Mouse (Mus musculus) cerebellum, adult 11 months (tissue): ENCODE measurements around the gene Fam183b.
"Not testable (repeated sequence)": the region's sequence is repeated elsewhere in the genome, so short reads cannot be mapped to it uniquely, and the experiment has no call there.

ENCODE experiments used
- DNase-seq: peaks from one replicate; pipeline ENCODE4 v3.0.0; 2022

Gene Fam183b

GRCm38 (mm10) chr11:58801558-58802228, at the start of gene Fam183b:
Gene Fam183b, minus strand, starts transcription at chr11:58801960.
- DNase-seq, result peak; percentile 4

DNA sequence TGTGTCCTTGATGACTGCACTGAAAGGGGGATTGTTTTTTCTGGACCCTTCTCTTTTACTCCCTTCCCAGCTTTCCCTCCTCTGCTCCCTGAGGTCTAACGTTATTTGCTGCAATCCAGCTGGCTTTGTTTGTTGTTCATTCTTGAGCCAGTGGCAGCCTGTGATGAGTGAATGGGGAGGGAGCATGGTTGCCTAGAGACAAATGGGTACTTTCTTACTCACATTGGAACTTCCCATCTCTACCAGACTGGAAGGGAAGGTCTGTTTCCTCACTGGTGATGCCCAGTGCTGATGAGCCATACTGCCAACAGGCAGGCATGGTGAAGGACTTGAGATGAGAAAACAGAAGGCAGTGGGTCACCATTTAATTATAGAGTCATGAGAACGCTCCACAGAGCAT, 48.0 kb upstream of the Fam183b start:
- no peak for DNase-seq

DNA sequence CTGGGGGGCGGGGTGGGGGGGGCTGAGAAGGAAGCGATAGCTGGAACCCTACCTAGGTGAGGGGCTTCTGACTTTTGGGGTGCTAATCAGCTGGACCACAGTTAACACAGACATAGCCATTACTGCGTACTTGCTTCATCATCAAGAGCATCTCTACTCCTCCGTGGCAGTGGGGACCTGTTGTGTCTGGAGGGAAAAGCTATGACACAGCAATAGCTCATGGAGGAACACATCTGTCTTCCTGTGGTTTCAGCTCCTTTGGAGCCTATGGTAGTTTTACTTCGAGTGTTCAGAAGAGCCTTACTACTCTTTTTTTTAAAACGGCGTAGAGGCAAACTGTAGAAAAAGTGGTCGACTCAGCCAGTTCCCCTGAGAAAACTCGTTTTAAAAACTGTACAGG, 45.9 kb upstream of the Fam183b start:
- DNase-seq, result no peak

GRCm38 (mm10) chr11:58846919-58847461, 45.2 kb upstream of the Fam183b start, which contains the start of gene Gm12258:
Gene Gm12258, plus strand, starts transcription at chr11:58847158.
- peak; percentile 84 for DNase-seq

GRCm38 (mm10) chr11:58838951-58839350, 37.2 kb upstream of the Fam183b start, which contains the start of gene Olfr311:
Gene Olfr311, plus strand, starts transcription at chr11:58839251.
- DNase-seq, result not testable (repeated sequence)

- not testable (repeated sequence) for DNase-seq
Measured at GRCm38 (mm10) chr11:58832541-58832940, 30.8 kb upstream of the Fam183b start.

DNA sequence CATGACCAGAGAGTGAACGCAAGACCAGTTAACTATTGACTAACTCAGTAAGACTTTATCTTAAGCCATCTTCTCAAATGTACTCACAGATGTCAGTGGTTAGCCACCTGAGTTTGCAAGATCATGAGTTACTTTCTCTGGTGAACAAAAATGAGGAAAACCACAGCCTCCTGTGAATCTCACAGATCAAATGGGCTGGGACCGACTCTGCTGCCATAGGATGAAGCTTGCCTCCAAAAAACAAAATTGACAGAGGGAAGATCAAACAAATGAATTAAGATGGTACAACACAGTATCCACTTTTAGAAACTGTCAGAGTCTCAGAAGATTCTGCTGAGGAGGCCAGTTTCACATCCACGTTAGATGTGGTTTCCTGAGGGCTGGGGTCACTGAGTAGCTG, 28.0 kb upstream of the Fam183b start:
- DNase-seq, result no peak

DNA sequence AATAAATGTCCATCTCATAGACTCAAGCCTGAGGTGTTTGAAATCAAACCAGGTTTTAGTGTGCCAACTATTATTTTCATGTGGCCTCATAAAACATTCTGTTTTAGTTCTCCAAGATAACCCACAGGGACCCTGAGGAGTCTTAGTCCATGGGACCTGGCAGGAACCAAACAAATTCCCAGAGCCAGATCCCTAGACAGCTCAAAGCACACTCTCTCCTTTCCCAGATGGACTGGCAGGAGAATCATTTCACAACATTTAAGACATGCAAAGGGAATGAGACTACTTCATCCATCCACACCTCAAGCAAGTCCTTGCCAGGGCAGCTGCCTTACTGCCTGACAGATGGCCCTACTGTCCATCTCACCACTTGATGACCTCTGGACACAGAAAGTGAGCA, 27.2 kb upstream of the Fam183b start, which contains the start of gene Olfr312:
TSS of gene Olfr312 (plus strand) at position 301 of the 400 bp plus-strand sequence.
- not testable (repeated sequence) for DNase-seq

DNA sequence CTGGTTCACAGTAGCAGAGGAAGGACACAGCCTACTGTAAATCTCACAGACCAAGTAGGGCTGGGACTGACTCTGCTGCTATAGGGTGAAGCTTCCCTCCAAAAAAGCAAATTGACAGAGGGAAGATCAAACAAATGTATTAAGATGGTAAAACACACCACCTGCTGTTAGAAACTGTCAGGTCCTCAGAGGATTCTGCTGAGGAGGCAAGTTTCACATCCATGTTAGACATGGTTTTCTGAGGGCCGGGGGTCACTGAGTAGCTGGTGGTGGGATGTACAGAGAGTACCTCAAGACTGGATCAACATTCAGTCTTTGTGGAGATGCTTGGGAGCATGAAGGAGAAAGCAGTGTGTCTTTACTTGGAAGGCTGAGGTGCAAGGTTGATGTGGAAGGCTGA, 13.9 kb upstream of the Fam183b start:
- DNase-seq, result no peak

- DNase-seq, result not testable (repeated sequence)
Measured at GRCm38 (mm10) chr11:58814700-58815099, 12.9 kb upstream of the Fam183b start, which contains the start of gene Olfr313. Gene Olfr313, plus strand, starts transcription at chr11:58815000.

GRCm38 (mm10) chr11:58812001-58812400, 10.2 kb upstream of the Fam183b start:
- no peak for DNase-seq

DNA sequence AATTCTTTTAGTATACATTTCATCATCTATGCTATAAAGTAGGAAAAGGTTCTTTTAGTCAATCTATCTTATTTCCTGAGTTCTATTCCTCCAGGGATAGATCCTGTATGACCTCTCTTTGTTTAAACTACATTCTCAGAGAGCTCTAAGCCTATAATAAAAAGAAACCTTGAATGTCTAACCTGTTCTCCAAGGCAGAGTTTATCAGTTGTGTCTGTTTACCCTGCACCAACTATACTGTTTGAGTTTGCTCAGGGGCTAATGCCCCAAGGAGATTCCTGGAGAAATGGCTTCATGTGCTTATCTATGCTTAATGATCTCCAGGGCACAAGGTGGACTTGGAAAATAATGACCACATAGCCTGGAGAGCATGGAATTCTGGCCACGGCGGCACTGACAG, 2.6 kb upstream of the Fam183b start:
- no peak for DNase-seq

DNA sequence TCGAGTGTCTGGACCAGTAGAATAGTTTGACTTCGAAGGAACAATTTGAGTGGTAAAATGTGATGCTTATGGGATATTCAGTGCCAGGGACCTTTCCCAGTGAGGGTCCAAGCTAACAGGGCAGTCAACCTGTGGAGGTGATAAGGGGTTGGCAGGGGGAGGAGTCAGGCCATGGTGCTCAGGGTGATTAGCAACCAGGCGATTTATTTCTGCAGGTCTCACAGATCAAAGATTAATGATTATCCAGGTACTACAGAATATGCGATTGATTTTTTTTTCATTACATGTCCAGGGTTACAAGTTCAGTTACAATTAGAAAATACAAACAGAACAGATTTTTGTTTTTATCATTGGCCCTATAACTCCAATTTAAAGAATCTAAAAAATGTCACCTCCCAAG, 2.1 kb upstream of the Fam183b start:
- no peak for DNase-seq

- DNase-seq, result no peak
Measured at GRCm38 (mm10) chr11:58799747-58800146, 2.0 kb downstream of the Fam183b start.

DNA sequence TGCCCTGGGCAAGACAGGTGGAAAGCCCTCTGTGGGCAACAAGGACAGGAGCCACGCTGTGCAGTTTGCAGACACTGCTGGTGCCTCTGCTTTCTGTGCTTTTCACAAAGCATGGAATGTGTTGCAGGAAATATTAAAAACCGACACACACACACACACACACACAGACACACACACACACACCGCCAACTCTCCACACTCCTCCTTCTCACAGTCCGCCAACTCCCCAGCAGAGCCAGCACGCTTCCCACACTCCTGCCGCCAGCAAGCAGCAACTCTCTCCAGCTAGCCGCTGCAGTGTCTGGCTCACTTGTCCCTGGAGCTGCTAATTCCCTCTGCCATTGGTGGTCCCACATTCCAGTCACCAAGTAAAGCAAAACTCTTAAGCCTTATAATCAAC, 4.9 kb downstream of the Fam183b start:
- no peak for DNase-seq

DNA sequence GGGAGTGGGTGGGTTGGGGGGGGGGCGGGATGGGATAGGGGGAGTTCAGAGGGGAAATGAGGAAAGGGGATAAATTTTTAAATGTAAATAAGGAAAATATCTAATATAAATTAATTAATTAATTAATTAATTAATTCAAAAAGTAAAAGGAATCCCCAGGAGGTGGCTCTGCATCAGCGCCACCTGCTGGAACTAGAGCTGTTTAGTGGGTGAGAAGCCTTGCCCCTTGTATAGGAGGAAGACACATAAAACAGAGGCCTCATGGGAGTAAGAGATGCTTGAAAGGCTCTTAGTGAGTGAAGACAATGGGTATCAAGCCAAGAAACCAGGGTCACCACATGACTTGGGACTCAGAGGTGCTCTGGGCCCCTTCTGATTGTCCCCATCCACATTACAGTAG, 5.9 kb downstream of the Fam183b start:
- DNase-seq, result no peak

- DNase-seq, result no peak
Measured at GRCm38 (mm10) chr11:58790646-58791045, 11.1 kb downstream of the Fam183b start.

DNA sequence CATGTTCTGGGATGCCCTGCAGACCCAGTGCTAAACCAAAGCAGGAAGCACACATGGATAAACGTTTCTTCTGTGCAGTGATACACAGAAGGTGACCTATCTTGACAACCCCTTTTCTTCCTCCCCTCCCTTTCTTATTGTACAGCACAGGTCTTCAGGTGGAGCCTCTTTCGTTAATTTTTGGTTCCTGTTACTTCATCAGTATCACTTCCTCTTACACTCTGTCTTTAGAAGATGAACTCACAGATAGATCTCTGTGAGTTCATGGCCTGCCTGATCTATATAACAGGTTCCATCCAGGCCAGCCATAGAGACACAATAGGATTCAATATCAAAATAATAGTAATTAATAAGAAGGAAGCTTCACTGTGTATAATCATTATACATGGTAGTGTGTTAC, 11.7 kb downstream of the Fam183b start:
- no peak for DNase-seq

- no peak for DNase-seq
Measured at GRCm38 (mm10) chr11:58789532-58789931, 12.2 kb downstream of the Fam183b start.

GRCm38 (mm10) chr11:58788346-58788745, 13.4 kb downstream of the Fam183b start:
- DNase-seq, result no peak

- no peak for DNase-seq
Measured at GRCm38 (mm10) chr11:58787651-58788050, 14.1 kb downstream of the Fam183b start.

DNA sequence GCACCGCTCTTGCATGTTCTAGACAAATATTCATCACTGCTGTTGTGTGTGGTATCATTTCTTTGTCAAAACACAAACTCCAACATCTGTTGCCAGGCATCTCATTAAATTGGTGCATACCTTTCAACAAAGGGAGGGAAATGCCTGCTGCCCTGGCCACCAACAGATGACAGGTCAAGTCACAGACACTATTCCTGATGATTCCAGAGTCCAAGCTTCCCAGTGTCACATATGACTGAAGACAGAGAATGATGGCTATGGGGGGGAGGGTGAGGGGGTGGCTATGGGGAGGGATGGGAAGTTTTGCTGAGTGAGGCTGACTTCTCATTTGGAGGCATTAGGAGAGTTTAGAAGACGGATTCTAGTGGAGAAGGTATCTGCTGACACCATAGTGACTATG, 17.6 kb downstream of the Fam183b start:
- no peak for DNase-seq

DNA sequence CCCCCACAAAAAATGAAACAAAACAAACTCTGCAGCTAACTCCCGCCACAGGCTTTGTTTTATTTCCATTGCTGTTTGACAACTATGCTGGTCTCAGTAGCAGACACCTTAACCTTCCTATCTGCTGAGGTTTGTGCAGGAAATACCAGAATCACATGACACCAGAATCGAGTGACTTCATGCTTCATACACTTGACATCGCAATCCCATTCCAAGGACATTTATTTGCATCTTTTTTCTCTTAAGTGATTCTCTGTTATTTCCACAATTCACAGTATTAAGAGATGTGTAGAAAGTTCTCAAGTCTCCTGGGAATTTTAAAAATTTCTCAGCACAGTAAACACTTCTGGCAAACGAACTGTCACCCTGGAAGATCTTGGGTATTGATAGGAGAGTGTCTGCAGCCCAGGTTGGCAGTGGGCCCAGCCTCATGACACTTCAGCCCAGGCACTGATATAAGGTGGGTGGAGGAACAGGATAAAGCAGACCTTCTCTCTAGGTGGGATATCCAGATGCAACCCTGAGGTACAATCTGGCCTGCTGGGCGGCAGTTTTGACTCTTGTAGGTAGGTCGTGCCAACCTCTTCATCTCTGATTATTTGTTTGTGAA, 19.2 kb downstream of the Fam183b start, which contains the start of gene Olfr314:
TSS of gene Olfr314 (plus strand) at position 473 of the 610 bp plus-strand sequence.
- DNase-seq, result no peak

DNA sequence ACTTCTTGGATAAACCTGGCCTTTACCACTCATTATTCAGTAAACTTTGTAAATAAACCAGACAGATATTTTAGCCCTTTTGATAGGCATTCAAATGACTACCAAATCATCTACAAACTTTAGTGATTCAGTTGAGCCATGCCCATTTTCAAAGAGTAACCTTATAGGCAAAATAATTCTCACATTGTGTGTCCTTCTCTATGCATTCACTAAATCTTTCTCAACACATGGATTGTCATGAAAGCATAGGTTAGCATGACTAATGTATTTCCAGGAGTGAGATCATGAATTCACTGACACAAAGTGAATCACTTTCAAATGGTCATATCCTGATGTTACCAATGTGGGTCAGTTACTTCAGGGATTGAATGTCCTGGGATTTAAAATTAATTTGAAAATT, 28.9 kb downstream of the Fam183b start, which contains the start of gene Olfr315:
TSS of gene Olfr315 (plus strand) at position 301 of the 400 bp plus-strand sequence.
- DNase-seq, result no peak
